Mouse (Mus musculus): ENCODE measurements around the gene Osbpl10. TPM values are rescaled to one million over a fixed set of nuclear protein-coding genes. Genes with fewer than 3 reads are reported as not detected.

Gene Osbpl10
- total RNA-seq, 4 experiments from 2014 or later, result 19.5 to 29.8 (median 23.5) TPM

GRCm38 (mm10) chr9:115271556-115271955 is 293.2 kb downstream of the Osbpl10 start:
- no peak for DNase-seq (ENCODE audit: low spot score in 2 of 2)

DNA sequence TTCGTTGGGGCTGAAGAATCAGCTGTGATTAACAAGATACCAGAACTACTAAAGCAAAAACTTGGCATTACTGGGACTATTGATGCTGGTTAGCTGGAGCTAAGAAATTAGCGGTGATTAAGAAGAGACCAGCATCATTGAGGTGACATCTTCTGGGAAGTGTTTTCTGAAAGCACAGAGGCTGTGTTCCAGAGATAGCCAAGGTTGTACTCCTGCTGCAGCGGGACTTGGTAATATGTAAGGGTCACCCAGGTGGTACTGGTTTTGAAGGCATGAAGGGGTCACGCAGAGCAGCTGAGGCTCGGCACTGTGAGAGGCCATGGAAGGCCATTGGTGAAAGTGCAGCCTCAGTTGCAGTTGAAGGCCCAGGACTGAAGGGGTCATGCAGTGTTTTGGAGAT is 294.1 kb downstream of the Osbpl10 start:
- peak in 1 of 2 experiments; percentile 30 for DNase-seq (ENCODE audit: low spot score in 2 of 2)

DNA sequence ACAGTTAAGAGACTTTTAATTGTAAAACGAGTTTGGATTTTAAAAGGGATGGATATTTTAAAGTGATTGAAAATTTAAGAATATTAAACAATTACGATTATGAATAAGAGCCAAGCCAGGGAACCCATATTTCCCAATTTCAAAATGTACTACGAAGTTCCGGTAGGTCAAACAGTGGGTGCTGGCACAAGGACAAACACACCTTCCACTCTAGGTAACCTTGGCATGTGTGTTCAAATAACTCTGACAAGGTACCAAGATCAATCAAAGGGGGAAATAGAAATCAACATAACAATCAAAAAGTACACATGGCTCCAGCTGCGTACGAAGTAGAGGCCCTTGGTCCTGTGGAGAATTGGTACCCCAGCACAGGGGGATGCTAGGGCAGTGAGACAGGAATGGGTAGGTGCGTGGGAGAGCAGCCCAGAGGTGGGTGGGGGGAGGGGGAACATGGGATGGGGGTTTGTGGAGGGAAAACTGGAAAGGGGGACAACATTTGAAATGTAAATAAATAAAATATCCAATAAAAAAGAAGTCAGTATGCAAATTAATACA is 294.8 kb downstream of the Osbpl10 start:
- no peak for DNase-seq (ENCODE audit: low spot score in 2 of 2)

DNA sequence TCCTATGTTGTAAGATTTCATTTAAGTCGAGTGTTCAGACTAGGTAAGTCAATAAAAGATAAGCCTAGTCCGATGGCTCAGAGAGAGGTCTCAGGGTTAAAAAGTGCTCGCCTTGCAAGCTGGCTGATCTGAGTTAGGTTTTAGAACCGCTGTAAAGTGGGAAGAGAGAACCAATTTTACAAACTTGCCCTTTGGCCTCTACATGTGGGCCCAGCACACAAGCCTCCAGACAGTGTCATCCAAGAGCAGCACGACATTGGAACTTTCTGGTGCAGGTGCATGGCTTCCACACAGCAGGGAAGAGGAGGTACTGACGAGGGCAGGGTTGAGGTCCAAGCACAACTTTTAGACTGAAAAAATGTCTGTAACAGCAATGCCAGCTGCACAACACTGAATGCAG is 296.4 kb downstream of the Osbpl10 start:
- no peak for DNase-seq (ENCODE audit: low spot score in 2 of 2)

DNA sequence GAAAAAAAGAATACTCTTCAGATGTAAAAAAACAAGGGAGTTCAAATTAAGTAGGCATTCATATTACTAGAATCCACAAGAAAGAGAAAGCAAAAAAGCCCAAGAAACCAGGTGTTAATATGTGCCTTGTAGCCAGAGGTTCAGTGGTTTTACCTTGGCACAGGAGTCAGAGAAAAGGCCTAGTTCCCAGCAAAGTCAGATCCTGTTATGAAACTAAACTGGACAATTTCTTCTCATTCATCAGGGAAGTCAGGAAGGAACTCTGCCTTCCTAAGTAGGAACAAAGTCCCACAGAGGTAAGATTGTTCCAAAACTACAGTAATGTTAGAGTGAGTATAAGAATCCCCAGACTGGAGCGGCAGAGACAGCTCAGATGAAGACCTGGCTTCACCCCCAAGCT is 300.3 kb downstream of the Osbpl10 start:
- no peak for DNase-seq (ENCODE audit: low spot score in 2 of 2)

Other genes with a start within 250 kb of the Osbpl10 start
- gene Cmtm6, start 247.5 kb upstream of the Osbpl10 start, total RNA-seq (2022), result 10 to 100 TPM; 19.3 to 33.9 (median 25.7) TPM
- 1 to 10 TPM; 3.4 to 7.4 (median 5.3) TPM for gene Cmtm7, start 196.7 kb upstream of the Osbpl10 start, total RNA-seq (2022)
- 1 to 10 TPM; 2.4 to 3.7 (median 2.5) TPM for gene Cmtm8, start 134.4 kb upstream of the Osbpl10 start, total RNA-seq (2022)
- gene Gpd1l, start 44.6 kb upstream of the Osbpl10 start, total RNA-seq (2022), result 10 to 100 TPM; 69.4 to 87.5 (median 76.5) TPM
- gene Rps27rt, start 4.2 kb downstream of the Osbpl10 start, total RNA-seq (2022), result 10 to 100 TPM; 12.1 to 53.7 (median 21.9) TPM